Mouse (Mus musculus) heart, adult 2 months (tissue): ENCODE data around the gene Sspo.

Experiments
- CTCF ChIP-seq: fragments of 200-600 bp; IDR thresholded peaks from 2 replicates; pipeline ENCODE4 v1.8.1; 2022; ENCODE audit warnings: antibody characterized with exemption, mild to moderate bottlenecking, moderate library complexity
- POLR2A ChIP-seq: fragments of 200-500 bp; IDR thresholded peaks from 2 replicates; pipeline ENCODE4 v1.6.1; 2011; ENCODE audit warnings: mild to moderate bottlenecking, low read depth, low read length, control low read depth; ENCODE audit not compliant: insufficient read depth

DNA sequence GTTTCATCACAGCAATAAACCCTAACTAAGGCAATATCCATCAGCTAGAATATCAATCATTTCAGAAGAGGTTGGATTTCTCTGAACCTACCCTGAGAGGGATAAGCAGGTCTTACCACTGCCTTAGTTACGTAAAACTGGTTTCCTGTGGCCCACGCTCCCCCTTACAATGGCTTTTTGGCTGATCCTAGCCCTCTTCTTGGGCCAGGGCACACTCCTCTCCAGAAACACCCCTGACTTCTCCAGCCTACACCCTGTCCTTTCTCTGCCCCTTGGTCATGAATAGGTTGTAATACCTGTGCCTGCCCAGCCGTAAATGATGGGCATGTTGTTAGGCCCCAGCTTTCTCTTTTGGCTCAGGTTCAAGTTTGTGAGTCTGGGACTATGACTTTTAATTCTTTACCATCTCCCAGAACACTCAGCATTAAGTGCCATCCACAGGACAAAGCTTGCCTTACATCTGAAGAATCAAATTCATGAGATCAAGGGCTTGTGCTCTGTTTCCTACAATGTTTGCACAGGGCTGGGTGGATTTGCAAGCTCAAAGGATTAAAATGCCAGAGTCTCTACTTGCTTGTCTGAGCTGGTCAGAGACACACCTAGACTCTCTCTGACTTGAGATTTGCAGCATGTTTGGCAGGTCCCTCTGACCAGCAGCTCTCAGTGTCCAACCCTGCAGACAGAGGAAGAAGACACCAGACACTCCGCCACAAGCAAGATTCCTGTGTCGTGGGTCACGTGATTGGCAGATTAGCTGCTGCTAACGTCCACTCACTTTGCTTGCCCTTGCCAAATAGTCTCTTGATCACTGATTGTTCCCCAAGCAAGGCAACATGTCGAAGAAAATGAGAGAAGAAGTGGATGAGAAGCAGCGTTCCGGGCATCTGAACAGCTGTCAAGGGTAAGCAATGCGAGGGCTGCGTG lies 14.9 kb upstream of the Sspo start:
- TF ChIP-seq POLR2A (no peak), CTCF (no peak)
